Mouse (Mus musculus): ENCODE results near the gene Csde1. TPM values are rescaled to one million over a fixed set of nuclear protein-coding genes. Genes with fewer than 3 reads are reported as not detected.

Csde1 gene
- total RNA-seq, 4 experiments from 2014 or later, result 242 to 273 (median 261) TPM

DNA sequence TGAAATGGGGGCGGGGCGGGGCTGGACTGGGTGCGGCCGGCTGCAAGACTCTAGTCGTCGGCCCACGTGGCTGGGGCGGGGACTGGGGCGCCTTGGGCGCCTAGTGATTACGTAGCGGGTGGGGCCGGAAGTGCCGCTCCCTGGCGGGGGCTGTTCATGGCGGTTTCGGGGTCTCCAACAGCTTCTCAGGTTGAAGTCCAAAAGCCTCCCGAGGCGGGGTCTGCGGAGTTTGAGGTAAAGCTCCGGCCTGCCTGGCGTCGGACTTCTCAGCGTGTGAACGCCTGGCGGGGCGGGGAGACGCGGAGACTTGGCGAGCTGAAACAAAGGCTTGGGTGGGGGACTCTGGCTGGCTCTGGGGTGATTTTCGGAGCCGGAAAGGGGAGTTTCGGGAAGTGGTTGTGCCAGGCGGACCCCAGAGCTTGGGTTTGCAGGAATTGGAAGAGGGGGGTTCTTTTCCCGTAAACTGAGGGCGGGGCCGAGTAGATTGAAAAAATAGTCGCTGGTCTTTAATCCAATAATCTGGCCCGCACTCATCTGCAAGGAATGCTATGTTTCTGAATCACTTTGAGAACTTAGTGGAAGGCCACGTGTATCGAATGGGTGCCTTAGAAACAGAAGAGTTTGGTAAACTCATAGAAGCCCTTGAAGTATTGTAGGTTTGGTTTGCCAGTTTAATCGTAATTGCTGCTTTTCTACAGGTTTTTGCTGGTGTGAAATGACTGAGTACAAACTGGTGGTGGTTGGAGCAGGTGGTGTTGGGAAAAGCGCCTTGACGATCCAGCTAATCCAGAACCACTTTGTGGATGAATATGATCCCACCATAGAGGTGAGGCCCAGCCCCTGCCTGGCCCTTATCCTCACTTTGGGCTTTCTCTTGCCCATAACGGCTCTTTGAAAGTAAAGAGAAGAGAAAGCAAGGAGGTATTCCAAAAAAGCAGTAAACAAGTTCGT lies 38.3 kb downstream of the Csde1 start, which contains the start of gene Nras:
Gene Nras (plus strand): TSS at position 79 of the 951 bp plus-strand sequence.
- peak; percentile 82 to 88 for DNase-seq (ENCODE audit: low spot score in 2 of 2)

DNA sequence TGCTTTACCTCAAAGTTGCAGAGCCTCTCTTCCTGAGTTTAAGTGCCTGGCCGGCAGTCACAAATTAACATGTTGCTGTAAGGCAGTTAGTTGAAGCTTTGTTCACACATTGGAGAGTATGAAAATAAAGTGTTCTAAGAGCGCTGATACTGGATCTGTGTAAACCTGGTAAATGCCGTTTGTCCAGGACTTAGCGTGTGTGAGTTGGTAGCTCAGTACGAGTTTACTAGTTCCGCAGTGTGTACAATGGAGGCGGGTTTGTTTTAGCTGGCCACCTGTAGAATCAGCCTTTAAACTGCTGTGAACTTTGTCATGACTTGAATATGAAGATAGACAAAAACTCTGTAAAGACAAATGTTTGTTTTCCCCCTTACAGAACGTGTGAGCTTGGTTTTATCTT lies 46.7 kb downstream of the Csde1 start:
- no peak for DNase-seq (ENCODE audit: low spot score in 2 of 2)

DNA sequence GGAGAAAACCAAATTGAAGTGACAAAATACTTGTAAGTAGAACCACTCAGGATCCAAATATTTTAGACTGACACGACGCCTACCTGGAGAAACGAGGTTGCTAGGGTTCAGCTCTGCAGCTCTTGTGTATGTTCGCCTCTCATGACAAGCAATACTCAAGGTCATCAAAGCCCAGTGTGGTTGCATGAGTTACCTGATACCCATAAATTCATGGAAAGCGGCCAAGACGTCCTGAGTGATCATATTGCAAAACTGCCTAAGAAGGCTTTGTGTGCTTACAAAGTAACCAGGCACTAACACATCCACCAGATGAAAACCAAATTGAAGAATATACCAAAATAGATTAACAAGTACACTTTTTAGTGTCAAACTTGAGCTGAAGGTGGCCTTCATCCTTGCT lies 48.7 kb downstream of the Csde1 start:
- DNase-seq (ENCODE audit: low spot score in 2 of 2), result no peak

DNA sequence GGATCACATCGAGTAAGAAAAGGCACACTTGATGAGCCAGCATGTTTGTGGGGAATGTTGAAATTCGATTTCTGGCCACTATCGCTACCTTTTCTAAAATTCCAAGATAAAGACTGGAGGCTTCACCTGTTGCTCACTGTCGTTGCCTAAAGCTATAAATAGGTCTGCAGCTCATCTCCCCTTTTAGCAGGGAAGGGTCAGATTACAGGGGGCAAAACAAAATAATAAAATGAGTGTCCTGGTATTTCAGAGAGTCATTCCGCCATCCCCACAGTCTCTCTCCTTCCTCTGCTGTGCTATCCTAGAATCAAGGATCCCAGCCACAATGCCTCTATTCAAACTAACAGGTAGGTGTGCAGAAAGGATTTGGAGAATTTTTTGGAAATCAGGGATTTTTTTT lies 53.5 kb downstream of the Csde1 start, which contains the start of gene Ampd1:
Gene Ampd1 (plus strand): TSS at position 244 of the 400 bp plus-strand sequence.
- DNase-seq (ENCODE audit: low spot score in 2 of 2), result no peak

DNA sequence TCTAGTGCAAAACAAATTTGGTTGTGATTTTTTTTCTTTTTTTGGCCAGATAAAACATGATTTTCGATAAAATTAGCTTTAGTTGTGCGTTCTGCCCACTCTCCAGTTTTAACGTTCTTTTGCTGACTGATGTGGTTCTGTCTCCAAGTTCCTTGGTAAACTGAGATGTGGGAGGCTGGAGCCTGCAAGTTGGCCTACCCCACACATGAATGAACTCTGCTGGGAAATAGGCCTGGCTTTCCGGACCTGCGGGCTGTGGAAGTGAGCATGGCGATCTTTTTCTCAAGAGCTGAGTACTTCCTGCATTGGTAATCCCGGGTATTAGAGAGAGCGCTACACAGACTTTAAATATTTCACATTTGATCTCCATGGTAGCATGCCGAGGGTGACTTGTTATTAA lies 55.6 kb downstream of the Csde1 start:
- DNase-seq (ENCODE audit: low spot score in 2 of 2), result no peak

DNA sequence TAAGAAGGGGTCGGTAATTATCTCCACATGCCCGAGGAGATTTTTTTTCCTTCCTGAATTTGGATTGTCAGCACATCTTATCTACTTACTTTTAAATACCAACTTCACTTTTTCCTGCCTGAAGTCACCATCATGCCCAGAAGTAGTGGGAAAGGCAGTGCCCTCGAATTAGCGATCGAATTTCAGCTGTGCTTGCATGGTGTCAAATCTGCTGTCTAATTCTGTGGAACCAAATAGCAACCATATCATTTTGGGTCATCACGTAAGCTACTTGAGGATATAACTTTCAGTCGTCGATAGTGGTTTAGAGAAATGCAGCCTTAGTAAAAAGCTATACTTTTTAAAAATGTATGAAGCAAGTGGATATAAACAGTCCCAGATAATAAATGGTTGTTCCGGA lies 56.2 kb downstream of the Csde1 start:
- no peak for DNase-seq (ENCODE audit: low spot score in 2 of 2)

DNA sequence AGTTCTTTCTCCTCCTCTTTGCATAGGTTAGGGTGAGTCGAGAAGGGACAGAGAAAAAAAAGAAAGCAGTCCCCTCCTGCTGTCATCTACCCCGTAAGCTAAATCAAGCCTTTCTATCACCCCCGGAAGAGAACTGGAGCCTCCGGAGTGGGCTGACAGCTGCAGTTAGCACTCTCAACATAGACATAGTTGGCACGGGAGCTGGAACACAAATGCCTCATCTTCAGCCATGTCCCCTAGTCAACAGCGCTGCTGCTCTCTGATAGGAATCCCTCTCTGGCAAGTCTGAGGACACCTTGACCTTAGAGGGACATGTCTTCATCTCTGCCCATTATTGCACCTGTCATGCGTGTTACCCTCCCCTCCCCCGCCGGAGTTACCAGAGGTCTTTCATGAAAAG lies 59.1 kb downstream of the Csde1 start:
- no peak for DNase-seq (ENCODE audit: low spot score in 2 of 2)

DNA sequence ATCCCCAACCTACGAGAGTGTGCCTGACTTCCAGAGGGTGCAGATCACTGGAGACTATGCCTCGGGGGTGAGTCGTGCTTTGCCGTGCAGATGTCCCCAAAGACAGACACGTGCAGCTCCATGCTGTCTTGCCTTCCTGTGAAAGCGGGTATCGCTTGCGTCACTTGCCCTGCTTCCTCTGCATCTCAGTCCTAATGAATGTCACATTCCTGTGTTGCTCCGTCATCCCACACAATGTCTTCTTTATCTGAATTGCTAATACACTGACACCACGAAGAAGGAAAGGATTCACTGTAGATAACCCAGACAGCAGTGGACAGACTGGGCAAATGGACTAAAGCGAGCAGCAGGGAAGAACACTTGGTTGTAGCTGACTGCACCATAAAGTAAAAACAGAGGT lies 60.8 kb downstream of the Csde1 start:
- no peak for DNase-seq (ENCODE audit: low spot score in 2 of 2)

DNA sequence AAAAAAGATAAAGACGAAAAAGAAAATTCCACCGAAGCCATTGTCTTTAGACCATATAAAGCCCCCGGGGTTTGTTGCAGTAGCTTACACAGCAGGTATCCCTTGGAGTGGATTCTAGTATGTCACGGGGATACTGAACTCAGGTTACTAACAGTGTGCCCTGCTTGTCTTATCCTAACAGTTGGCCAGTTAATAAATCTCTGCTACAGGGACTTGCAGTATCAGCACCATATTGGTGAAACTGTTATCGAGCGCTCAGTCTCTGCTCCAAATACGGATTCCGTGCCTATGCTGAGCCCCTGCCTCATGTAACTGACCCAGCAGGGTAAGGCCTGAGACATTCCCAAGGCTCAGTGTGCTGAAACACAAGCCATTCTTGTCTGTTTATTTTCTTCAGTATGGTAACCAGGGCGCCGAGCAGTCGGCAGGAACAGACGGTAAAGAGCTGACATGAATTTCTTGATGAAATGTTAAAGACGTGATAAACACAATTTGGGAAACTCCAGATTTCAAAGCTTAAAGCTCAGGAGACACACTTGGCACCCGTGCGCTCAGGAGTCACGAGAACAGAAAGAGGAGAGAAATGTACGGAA lies 61.7 kb downstream of the Csde1 start:
- no peak for DNase-seq (ENCODE audit: low spot score in 2 of 2)

DNA sequence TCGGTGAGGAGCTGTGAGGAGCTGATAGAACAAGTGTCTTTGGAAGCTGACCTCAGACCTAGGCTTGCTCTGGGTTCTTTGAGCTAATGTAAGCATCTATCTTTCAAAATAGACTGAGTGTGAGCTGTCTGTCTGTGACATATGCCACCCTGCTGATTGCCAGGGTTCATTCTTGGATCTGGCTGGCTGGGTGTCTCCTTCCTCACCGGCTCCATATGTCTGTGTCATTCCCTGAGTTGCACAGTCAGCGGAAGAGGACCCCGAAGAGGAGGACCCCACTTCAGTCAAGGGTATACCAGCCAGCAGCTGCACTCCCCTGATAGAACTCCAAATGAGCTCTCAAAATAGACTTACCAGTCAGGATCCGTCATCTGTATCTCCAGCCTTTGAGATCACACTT lies 62.5 kb downstream of the Csde1 start:
- no peak for DNase-seq (ENCODE audit: low spot score in 2 of 2)

DNA sequence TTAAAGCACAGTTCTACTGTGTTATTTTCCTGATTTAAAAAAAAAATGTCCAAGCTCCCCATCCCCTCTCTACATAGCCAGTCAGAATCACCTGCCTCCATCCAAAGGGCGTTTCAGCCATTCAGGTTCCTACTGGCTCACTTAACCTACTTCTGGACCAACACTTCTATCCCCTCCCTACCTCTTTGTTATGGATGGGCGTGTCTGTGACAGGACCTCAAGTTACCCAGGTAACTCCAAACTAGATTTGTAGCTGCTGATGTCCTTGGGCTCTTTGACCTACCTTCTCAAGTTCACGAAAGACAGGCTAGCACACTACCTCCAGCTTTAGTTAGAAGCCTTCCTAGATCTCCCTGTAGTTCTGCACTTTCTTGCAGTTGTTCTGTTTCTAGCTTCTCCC lies 65.8 kb downstream of the Csde1 start:
- no peak for DNase-seq (ENCODE audit: low spot score in 2 of 2)

DNA sequence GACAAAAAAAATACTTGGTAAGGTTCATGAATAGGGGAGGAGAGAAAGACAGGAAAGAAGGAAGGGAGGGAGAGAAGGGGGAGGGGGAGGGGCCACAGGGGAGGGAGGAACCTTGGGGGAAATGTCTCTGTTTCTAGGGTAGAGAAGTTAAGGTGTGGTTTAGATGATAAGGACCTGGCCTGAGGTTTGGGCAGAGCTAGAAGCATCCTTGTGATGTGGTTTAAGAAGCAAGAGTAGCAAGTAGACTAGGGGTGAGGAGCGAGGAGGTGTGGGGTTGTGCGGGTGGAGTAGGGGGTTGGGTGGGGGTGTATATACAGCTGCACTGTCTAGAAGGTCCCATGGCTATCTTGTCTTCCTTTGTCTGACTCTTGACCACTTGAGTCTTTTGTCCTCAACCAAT lies 71.5 kb downstream of the Csde1 start:
- DNase-seq (ENCODE audit: low spot score in 2 of 2), result no peak

DNA sequence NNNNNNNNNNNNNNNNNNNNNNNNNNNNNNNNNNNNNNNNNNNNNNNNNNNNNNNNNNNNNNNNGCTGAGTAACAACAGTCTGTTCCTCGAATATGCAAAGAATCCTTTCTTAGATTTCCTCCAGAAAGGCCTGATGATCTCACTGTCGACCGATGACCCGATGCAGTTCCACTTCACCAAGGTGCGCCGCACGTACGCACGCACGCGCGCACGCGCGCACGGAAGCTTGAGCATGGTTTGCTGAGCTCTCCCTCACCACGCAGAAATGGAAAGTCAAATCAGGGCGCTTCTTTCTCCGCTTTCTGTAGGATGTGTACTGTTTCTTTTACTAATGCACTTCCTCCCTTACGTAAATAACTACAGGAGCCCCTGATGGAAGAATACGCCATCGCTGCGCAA lies 78.4 kb downstream of the Csde1 start:
- no peak for DNase-seq (ENCODE audit: low spot score in 2 of 2)

DNA sequence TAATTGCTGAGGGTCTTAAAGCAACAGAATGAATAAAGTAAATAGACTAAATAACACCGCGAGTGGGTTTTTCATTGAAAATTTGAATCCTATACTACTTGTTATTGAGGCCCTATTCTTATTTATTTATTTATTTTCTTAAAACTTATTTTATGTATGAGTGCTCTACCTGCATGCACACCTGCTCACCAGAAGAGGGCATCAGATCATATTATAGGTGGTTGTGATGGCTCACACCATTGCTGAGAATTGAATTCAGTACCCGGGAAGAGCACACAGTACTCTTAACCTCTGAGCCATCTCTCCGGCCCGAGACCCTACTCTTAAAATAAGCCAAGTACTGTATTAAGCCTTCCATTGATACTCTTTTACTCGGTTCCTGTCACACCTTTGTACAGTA lies 79.4 kb downstream of the Csde1 start:
- DNase-seq (ENCODE audit: low spot score in 2 of 2), result no peak

DNA sequence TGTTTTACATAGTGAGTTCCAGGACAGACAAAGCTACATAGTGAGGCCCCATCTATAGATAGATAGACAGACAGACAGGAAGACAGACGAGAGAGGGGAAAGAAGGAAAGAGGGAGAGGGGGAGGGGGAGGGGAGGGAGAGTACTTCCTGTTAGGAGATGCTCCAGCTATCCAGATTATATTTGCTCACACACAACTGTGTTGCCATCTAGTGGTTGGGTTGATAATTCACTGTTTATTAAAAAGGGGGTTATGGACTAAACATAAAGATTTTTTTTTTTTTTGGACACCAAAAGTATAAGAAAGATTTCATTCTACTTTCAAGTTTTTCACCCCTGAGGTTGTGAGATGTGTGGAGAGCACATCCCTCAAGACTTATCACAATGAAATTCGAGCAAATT lies 80.5 kb downstream of the Csde1 start:
- no peak for DNase-seq (ENCODE audit: low spot score in 2 of 2)

DNA sequence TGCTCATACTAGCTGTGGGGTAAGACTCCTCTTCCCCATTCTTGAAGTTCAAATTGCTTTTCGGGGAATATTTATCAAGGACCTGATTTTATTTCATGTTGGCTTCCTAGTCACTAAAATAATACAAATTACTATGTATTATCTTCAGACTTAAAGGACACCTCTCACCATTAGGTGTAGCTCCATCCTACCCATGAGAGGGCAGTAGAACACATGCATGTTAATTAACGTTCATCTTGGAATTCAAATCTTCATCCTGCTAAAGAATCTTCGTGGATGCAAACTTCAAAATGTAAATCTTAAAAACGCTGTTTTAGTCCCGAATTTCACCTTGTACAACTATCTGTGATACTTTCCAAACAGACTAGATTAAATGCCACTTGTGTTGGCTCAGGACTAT lies 81.0 kb downstream of the Csde1 start:
- DNase-seq (ENCODE audit: low spot score in 2 of 2), result no peak

DNA sequence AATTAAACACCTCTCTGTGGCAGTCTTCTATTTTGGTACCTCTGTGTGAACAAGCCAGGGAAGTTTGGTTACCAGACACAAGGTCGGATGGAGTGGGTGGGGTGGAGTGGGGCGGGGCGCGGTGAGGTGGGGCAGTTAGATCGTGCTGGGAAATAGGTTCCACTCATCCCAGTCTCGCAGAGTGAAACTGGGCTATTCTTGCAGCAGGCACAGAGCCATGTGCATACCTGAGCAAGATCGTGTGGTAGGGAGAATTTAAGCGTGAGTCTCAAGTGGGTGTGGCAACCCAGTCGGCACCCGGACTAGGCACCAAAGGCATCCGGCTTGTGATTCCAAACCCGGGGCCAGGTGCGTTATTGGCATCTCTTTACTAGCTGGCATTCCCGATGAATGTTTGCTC lies 81.7 kb downstream of the Csde1 start:
- DNase-seq (ENCODE audit: low spot score in 2 of 2), result no peak

DNA sequence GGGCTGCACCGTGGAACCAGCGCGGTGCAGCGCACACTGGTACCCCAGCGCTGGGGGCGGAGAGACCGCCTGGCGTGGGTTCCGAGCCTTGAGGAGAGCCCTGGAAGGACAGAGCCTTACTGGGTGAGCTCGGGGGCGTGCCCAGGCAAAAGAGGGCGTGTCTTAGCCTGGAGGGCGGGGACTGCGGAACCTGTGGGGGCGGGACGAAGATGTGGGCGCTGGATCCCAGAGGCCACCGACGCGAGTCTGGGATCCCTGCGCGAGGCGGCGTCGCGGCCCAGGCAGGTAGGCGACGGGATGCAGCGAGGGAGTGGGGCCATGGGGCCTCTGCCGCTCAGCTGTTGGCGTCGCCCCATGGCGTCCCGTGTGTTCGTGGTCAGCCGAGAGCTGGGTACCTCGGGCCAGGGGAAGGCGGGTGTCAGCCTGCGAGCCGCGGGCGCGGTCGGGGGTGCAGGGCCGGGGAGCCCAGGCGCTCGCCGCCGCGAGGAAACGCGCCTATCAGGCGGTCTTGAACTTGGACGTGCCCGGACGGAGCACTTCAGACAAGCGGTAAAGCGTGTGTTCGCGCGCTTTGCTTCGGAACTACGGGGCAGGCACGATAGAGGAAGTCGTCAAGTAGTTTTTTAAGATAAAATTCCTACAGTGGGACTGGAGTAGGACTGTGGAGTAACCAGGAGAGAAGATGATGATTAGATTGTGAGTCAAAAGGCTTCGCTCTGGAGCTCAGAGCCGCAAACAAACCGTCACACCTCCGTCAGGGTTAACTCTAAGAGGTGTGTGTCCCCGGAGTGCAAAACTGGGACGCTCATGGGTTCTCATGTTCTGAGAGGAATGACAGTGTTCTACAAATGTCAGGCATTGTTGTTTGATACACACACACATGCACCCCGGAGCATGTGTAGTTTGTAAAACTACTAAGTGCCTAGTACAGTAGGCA lies 82.5 kb downstream of the Csde1 start, which contains the start of gene Dennd2c:
Gene Dennd2c (plus strand): TSS at position 151 of the 937 bp plus-strand sequence.
- DNase-seq (ENCODE audit: low spot score in 2 of 2), result peak; percentile 31 to 38

Data from left cerebral cortex, adult 8-10 months (tissue).